Mouse (Mus musculus): Measurements from ENCODE around the gene Kif1b. TPM values are rescaled to one million over a fixed set of nuclear protein-coding genes. Genes with fewer than 3 reads are reported as not detected.
A peak's percentile ranks its signal among the peaks of the same experiment; 100 is the strongest.
"Not testable (repeated sequence)": the region's sequence is repeated elsewhere in the genome, so short reads cannot be mapped to it uniquely, and the experiment has no call there.

Kif1b gene
- total RNA-seq, 1 experiment from 2014 or later: 23.9 TPM

DNA sequence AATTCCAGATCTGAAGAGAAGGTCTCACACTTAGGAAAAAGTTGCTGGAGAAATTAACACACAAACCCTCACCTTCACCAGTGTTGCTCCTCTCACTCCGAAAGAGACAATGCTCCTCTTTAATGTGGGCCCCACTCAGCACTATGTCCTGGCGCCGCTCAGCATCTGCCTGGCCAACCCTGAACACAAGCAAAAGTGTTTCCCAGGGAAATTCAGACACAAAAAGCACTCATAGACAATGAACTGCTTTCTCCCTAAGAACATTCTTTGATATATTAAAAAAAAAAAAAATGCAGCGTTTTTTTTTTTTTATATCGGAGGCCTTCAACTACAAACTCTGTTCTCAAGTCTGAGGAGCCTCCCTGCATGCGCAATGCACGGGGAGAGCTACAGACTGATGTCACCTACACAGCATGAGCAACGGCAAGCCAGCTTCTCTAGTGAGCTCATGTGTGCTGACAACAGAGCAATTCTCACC lies 60.3 kb downstream of the Kif1b start:
- ATAC-seq (replicated peaks; ENCODE audit: insufficient number of reproducible peaks, low FRiP score, low TSS enrichment, poor library complexity, severe bottlenecking): no peak

DNA sequence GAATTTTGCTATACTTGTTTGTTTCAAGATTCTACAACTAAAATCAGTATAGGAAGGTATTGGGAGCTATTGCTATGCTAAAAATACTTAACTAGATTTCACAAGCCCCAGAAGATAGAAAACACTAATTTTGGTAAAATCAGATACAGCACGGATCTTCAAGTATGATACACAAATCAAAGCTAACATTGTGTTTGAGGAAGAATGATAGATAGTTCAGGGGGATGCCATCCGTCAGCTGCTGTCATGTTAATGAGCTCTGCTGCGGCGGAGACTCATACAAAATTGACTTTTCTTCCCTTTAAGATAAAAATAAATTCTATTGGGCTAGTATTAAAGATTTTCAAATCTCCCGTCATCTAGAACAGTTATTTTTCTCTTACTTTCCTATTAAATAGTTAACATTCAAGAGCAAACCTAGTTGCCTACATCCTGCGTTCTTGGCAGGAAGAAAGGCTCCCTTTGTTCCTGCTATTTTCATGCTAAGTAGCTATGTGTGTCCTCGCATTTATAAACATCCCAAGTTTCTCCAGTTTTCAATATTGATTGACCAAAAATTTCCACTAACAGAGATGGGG lies 60.8 kb downstream of the Kif1b start:
- no peak for ATAC-seq (replicated peaks; ENCODE audit: insufficient number of reproducible peaks, low FRiP score, low TSS enrichment, poor library complexity, severe bottlenecking)

DNA sequence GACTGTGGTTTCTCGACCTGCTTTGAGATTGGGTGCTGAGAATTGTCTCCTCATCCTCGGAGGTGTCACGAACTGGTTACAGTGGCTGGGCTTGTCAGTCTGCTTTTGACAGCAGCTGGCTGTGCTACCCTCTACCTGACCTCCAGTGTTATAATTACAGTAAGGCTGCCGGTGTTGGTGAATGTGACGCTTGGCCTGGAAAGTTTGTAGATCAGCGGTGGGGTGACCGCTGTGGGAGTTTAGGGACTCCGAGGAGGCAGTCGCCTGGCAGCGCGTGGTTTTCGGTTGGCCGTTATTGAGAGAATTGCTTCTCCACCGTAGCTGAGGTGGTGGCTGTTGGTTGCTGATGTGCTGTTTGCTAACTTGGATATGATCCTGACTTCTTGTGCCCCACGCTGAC lies 70.5 kb downstream of the Kif1b start:
- no peak for ATAC-seq (replicated peaks; ENCODE audit: insufficient number of reproducible peaks, low FRiP score, low TSS enrichment, poor library complexity, severe bottlenecking)

DNA sequence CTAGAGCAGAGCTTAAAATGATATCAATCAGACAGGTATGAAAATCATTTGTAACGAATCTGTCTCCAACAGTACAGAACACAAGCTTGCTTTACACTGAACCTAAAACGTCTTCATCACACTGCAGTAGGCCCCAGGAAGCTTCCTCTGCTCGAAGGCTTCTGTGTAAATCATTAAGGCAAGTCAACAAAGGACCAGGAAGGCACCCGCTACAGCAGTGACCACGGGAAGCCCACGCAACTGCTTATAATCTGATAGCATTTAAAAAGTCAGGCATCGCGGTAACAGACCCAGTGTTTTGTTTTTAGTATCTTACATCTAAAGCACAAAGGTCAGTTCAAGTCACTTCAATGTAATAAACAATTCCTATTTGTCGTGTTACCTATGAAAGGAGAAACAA lies 73.6 kb downstream of the Kif1b start:
- ATAC-seq (replicated peaks; ENCODE audit: insufficient number of reproducible peaks, low FRiP score, low TSS enrichment, poor library complexity, severe bottlenecking): no peak

DNA sequence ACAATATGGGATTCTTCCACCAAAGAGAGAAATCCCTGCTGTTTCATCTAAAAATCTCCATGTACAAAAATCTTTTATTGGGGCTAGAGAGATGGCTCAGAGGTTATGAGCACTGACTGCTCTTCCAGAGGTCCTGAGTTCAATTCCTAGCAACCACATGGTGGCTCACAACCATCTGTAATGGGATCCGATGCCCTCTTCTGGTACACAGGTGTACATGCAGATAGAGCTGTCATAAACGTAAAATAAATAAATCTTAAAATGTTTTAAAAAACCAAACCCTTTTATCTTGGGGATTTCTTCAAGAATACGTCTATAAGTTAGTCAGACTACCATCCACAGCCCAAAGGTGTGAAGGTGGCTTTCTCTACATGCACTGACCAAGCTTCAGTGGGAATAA lies 78.8 kb downstream of the Kif1b start:
- not testable (repeated sequence) for ATAC-seq (replicated peaks; ENCODE audit: insufficient number of reproducible peaks, low FRiP score, low TSS enrichment, poor library complexity, severe bottlenecking)

DNA sequence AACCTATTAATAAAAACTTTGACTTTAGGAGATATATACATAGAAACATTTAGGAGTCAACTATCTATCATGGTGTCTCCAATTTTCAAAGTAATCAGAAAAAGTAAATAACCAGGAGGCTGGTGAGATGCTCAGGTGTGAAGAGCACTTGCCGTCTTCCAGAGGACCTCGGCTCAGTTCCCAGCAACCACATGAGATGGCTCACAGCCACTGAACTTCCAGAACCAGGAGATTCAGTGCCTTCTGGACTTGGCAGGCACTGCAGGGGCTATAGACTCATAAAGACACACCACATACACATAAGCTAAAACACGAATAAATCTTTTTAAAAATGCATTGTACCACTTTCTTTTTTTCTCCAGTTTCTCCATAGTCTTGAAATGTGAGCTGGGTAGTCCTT lies 79.2 kb downstream of the Kif1b start:
- no peak for ATAC-seq (replicated peaks; ENCODE audit: insufficient number of reproducible peaks, low FRiP score, low TSS enrichment, poor library complexity, severe bottlenecking)

DNA sequence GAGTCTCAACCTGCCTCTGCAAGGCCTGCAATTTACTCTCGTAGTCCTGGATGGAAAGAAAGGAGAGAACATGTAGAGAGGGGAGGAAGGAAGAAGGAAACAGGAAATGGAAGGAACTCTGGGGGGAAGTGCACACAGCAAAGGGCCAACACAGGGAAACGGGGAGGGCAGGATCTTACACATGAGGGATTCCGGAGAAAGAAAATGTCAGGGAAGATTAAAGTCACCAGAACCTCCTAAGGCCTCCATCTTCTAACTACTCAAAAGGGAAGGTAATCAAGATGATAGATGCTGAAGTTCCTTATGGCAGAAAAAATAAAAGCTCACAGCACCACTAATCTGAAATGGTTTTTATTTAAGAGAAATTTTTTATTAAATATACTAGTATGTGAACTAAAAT lies 81.2 kb downstream of the Kif1b start:
- no peak for ATAC-seq (replicated peaks; ENCODE audit: insufficient number of reproducible peaks, low FRiP score, low TSS enrichment, poor library complexity, severe bottlenecking)

DNA sequence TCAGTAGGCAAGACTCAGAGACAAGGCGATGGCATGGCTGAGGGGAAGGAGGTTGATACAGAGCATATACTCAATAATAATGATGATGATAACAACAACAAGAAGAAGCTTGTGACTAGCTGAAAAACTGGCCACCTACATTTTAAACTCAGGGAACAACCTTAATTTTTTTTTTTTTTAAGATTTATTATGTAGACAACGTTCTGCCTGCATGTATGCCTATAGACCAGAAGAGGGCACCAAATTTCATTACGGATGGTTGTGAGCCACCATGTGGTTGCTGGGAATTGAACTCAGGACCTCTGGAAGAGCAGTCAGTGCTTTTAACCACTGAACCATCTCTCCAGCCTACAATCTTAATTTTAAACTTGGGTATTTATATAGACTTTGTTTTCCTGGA lies 84.0 kb downstream of the Kif1b start:
- ATAC-seq (replicated peaks; ENCODE audit: insufficient number of reproducible peaks, low FRiP score, low TSS enrichment, poor library complexity, severe bottlenecking): no peak

DNA sequence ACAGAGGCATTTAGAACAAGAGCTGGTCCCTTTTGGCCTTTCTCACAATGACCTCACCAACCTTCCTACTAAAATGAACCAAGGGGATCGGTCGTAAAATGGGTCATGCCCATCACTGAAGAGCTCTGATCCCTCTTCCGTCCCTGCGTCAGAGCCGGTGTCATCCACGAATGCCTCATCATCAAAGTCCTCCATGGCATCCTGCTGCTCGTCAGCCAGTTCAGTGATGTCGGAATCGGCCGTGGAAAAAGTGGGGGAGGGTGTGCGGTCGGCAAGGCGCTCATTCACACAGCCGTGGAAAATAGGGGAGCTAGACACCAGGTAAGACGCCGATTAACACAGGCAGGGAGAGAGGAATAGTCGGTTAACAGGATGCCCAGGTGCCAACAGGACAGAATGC lies 87.0 kb downstream of the Kif1b start:
- no peak for ATAC-seq (replicated peaks; ENCODE audit: insufficient number of reproducible peaks, low FRiP score, low TSS enrichment, poor library complexity, severe bottlenecking)

DNA sequence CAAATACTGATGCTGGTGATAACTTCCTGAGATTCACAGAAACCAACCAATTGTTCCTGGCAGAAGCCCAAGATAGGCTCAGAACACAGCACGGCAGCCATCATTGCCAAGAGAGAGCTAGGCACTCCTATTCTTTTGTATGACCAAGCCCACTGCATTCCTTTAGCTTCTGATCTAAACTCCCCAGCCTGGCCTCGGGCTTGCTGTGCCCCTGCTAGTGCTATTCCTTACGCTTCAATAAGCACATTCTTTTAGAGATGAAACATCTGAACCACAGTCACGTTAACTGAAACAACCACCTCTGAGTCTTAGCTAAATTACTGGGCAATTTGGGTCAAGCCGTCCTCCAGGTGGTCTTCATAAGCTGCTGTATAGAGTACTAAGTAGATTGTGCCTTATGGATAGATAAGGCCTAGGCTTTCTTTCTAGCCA lies 87.4 kb downstream of the Kif1b start:
- ATAC-seq (replicated peaks; ENCODE audit: insufficient number of reproducible peaks, low FRiP score, low TSS enrichment, poor library complexity, severe bottlenecking): no peak

DNA sequence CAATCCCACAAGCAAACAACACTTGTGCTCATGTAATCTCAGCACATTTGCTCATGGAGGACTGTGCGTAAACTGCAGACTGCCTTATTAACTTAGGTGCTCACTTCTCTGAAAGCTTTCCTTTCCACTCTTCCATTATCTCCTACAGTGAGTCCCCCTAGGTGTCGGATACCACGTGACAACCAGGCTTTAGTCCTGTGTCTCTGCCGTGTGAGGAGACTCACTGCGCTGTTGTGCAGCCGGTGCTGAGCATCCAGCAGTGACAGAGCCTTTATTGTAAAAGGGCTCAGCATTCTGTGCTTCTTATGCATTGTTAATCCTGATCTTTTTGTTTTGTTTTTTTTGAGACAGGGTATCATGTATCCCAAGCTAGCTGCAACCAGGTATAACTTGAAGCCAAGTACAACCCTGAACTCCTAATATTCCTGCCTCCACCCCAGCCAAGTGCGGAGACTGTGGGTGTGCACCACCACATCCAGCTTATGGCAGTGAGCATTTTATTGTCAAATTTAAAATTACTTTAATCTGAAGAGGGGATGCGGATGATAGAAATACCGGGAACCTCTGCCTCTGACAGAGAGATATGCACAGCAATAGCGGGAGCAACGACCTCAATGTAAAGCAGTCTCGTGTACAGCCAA lies 88.0 kb downstream of the Kif1b start:
- no peak for ATAC-seq (replicated peaks; ENCODE audit: insufficient number of reproducible peaks, low FRiP score, low TSS enrichment, poor library complexity, severe bottlenecking)

DNA sequence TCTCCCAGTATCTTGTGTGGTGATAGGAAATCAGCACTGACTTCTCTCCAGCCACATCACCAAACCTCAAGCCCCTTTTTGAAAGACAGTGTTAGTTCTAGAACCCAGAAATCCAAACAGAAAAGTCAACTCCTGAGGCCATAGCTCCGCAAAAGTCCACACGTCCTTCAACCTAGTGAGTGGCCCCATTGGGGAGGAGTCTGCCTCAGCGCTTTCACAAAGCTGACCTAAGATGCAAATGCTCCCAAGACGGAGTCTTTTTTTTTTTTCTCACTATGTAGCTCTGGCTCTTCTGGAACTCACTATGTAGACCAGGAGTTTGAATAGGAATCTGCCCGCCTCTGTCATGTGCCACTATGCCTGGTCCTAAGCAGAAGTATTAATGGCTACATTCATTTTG lies 89.0 kb downstream of the Kif1b start:
- no peak for ATAC-seq (replicated peaks; ENCODE audit: insufficient number of reproducible peaks, low FRiP score, low TSS enrichment, poor library complexity, severe bottlenecking)

DNA sequence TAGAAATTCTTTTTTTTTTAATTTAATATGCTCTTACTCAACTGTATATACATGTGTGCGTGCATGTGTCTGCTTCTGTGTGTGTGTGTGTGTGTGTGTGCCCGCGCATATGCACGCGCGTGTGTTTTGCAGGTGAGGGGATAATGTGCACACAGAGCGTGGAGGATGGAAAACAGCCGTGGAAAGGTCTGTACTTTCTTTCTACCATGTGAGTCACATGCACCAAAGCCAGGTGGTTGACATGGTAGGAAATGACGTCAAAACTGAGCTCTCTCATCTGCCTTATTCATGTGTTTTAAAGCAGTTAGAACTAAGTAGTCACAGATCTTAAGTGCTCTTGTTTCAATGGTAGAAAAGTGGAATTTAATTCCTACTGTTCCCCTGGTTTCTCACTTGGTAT lies 91.5 kb downstream of the Kif1b start:
- ATAC-seq (replicated peaks; ENCODE audit: insufficient number of reproducible peaks, low FRiP score, low TSS enrichment, poor library complexity, severe bottlenecking): no peak

DNA sequence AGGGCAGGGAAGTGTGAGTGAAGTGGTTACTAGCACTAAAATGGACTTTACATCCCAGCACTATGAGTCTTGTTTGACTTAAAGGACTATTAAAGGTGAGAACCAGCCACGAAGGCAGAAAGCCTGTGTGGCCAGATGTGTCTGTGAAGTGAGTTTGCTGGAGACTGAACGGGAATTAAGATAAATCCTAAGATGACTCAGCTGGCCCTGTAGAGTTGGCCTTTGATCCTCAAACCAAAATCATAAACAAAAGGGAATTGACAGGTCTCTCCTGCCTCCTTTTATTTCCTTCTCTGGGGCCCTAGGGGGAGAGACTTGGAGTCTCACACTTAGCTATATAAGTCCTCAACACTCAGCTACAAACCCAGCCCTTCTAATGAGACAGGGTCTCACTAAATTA lies 92.1 kb downstream of the Kif1b start:
- no peak for ATAC-seq (replicated peaks; ENCODE audit: insufficient number of reproducible peaks, low FRiP score, low TSS enrichment, poor library complexity, severe bottlenecking)

DNA sequence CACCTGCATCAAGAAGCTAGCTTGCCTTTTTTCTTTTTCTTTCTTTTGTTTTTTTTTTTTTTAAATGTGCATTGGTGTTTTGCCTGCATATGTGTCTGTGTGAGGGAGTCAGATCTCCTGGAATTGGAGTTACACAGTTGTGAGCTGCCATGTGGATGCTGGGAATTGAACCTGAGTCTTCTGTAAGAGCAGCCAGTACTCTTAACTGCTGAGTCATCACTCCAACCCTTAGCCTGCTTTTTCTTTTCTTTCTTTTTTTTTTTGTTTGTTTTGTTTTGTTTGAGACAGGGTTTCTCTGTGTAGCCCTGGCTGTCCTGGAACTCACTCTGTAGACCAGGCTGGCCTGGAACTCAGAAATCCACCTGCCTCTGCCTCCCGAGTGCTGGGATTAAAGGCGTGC lies 93.0 kb downstream of the Kif1b start:
- not testable (repeated sequence) for ATAC-seq (replicated peaks; ENCODE audit: insufficient number of reproducible peaks, low FRiP score, low TSS enrichment, poor library complexity, severe bottlenecking)

DNA sequence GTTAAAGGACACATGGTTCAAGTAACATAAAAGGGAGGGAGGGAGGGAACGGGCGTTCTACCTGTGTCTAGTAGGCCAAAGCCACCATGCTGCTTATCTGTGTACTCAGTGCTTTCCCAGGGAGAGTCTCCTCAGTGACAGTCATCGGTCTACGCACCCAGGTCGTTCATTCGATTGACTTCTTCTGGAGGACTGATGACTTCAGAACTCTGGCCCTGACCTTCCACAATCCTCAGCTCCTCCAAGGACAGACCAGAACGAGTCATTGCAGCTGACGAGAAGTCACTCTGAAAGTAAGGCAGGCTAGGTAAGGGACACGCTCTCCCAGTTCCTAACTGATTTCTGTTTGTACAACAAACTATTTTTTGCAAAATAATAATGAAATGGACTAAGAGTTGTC lies 94.0 kb downstream of the Kif1b start:
- ATAC-seq (replicated peaks; ENCODE audit: insufficient number of reproducible peaks, low FRiP score, low TSS enrichment, poor library complexity, severe bottlenecking): no peak

DNA sequence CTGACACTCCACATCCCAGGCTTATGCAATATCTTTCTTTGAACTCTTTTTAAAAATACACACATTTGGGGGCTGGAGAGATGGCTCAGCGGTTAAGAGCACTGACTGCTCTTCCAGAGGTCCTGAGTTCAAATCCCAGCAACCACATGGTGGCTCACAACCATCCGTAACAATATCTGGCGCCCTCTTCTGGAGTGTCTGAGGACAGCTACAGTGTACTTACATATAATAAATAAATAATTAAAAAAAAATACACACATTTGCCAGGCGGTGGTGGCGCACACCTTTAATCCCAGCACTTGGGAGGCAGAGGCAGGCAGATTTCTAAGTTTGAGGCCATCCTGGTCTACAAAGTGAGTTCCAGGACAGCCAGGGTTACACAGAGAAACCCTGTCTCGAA lies 96.1 kb downstream of the Kif1b start:
- not testable (repeated sequence) for ATAC-seq (replicated peaks; ENCODE audit: insufficient number of reproducible peaks, low FRiP score, low TSS enrichment, poor library complexity, severe bottlenecking)

DNA sequence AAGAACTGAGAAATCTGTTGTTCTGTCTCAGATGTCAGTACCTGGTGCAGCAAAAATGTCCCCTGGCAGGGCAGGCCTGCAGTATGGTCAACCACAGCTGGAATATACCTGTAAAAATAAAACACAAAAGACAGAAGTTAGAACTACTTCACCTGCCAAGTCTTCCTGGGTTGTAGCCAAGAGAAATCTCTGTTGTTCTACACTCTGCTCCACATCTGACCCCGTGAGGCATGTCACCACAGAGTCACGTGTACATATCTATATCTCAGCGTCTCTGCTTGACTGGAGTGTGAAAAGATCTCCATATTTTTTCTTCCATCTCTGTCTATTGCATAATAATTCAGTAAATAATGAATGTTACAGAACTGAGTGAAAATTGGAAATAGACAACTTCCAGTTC lies 105.0 kb downstream of the Kif1b start:
- no peak for ATAC-seq (replicated peaks; ENCODE audit: insufficient number of reproducible peaks, low FRiP score, low TSS enrichment, poor library complexity, severe bottlenecking)

DNA sequence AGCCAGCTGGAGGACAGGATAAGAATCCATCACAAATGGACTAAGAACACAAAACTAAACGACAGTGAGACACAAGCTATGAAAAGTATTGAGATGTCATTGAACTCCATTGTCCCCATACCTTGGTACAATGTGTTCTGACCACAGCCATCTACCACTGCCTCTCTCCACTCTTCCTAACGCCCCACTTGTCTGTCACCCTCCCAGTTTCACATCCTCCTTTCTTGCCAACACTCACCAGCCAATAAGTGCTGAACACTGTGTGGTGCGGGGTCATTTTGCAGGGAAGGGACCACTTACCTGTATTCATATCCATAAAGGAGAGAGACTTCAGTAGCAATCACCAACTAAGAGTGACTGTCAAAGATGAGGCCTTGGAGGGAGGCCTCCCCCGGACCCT lies 106.4 kb downstream of the Kif1b start:
- ATAC-seq (replicated peaks; ENCODE audit: insufficient number of reproducible peaks, low FRiP score, low TSS enrichment, poor library complexity, severe bottlenecking): 0 out of 2 replicates have a peak, but pooled peaks have one; percentile 43

DNA sequence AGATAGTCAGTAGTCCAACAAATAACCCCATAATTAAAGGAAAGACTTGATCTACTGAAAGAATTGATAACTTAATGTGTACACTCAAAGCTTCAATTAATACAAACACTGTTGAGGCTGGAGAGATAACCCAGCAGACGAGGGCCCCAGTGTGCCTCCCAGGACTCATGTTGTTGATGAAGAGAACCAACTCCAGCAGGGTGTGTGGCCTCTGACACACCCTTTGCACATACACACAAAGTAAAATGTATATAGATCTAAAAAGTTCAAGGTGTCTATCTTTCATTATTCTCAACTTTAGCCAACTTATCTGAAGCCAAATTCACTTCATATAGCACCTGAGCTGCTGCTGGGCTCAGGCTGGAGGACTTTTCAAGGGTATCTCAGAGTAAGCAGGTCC lies 110.3 kb downstream of the Kif1b start:
- ATAC-seq (replicated peaks; ENCODE audit: insufficient number of reproducible peaks, low FRiP score, low TSS enrichment, poor library complexity, severe bottlenecking): no peak

DNA sequence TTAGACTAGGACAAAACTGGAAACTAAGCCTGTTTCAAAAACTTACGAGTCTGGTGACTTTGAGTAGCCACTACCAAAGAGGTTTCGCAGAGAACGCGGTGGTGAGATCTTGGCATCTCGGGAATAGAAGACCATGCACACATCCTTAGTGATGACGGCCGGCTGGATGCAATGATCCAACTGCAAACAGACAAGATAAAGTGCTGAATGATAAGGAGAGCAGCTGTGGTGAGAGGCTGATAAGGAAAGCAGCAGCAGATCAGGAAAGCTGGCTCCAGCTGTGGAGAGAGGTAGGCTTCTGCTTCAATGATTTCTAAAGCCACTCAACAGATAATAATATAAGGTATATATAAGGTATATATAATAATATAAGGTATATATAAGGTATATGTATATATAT lies 116.4 kb downstream of the Kif1b start:
- ATAC-seq (replicated peaks; ENCODE audit: insufficient number of reproducible peaks, low FRiP score, low TSS enrichment, poor library complexity, severe bottlenecking): no peak

All from monocyte, adult 5-6 weeks (primary cell).